Mouse (Mus musculus) embryonic facial prominence, embryonic 12.5 days (tissue): ENCODE data around the gene Slc29a3. TPM values are rescaled to one million over a fixed set of nuclear protein-coding genes. Genes with fewer than 3 reads are reported as not detected.
A peak's percentile ranks its signal among the peaks of the same experiment; 100 is the strongest.

Source experiments
- ATAC-seq: fragments of 200-750 bp; cut with Nextera tagmentation; 2 replicates; pipeline ENCODE4 v1.8.0; 2017; ENCODE audit not compliant: insufficient number of reproducible peaks, insufficient read depth, low FRiP score, low TSS enrichment
- H3K27ac ChIP-seq: fragments of 300-500 bp; sonication (generic); 2 replicates; pipeline ENCODE4 v1.5.1; 2016; ENCODE audit warnings: mild to moderate bottlenecking
- H3K27me3 ChIP-seq: fragments of 300-500 bp; sonication (generic); 2 replicates; pipeline ENCODE4 v1.6.1; 2016; ENCODE audit warnings: mild to moderate bottlenecking, moderate library complexity
- H3K36me3 ChIP-seq: fragments of 300-500 bp; sonication (generic); 2 replicates; pipeline ENCODE4 v1.6.1; 2016; ENCODE audit warnings: mild to moderate bottlenecking
- H3K4me1 ChIP-seq: fragments of 300-500 bp; sonication (generic); 2 replicates; pipeline ENCODE4 v1.6.1; 2016
- H3K4me2 ChIP-seq: fragments of 300-500 bp; sonication (generic); replicated peaks from 2 replicates; pipeline ENCODE4 v1.6.1; 2016; ENCODE audit warnings: mild to moderate bottlenecking, moderate library complexity
- H3K4me3 ChIP-seq: fragments of 300-500 bp; sonication (generic); 2 replicates; pipeline ENCODE4 v1.5.1; 2016; ENCODE audit warnings: mild to moderate bottlenecking
- H3K9ac ChIP-seq: fragments of 300-500 bp; sonication (generic); 2 replicates; pipeline ENCODE4 v1.6.1; 2016; ENCODE audit warnings: mild to moderate bottlenecking, moderate library complexity
- H3K9me3 ChIP-seq: fragments of 300-500 bp; sonication (generic); 2 replicates; pipeline ENCODE4 v1.6.1; 2016; ENCODE audit warnings: mild to moderate bottlenecking, moderate library complexity
- WGBS: fragments of 180-500 bp; shearing (Covaris S2); methylation state at CpG from one replicate; pipeline ENCODE4 v1.1.7; 2016; 5-methylcytosine and 5-hydroxymethylcytosine counted together
- polyA plus RNA-seq: library from polyadenylated mRNA; unstranded; fragments of >200 nt; fragmentation: Nextera tagmentation; extraction: Ambion mirVana; gene quantifications from 2 replicates; pipeline ENCODE4 v1.2.1, GENCODE M21; 2016

The Slc29a3 gene
- polyA plus RNA-seq: 12.2 and 13.0 TPM in 2 replicates

GRCm38 (mm10) chr10:60752040-60753020 is at the start of gene Slc29a3:
Gene Slc29a3 (minus strand): TSS chr10:60752794.
- ATAC-seq: peak; percentile 91
- 9% methylated on average over 41 of the region's 41 CpGs for WGBS
- H3K27ac ChIP-seq: peak within 1 kb of the TSS; percentile 72

GRCm38 (mm10) chr10:60801898-60802412 is 49.4 kb upstream of the Slc29a3 start:
- Histone ChIP-seq H3K27ac (no peak overlapping the region), H3K4me1 (peaks cover 60% of the 10 kb centered on the region), H3K27me3 (no peaks in the 10 kb centered on the region; the same call in 1 of the 2 replicates)

More at GRCm38 (mm10) chr10:60752040-60753020, at the start of gene Slc29a3:
- Histone ChIP-seq H3K9me3 (no peaks in the 10 kb centered on the region), H3K4me3 (peak within 1 kb of the TSS; percentile 60), H3K27me3 (no peaks in the 10 kb centered on the region), H3K4me1 (peaks cover 3% of the 10 kb centered on the region; the same call in 1 of the 2 replicates), H3K4me2 (peak within 1 kb of the TSS; percentile 71), H3K36me3 (peaks cover 11% of the 10 kb centered on the region; the same call in 1 of the 2 replicates), H3K9ac (peak within 1 kb of the TSS; percentile 81)

GRCm38 (mm10) chr10:60801168-60801897 is 48.7 kb upstream of the Slc29a3 start:
- Histone ChIP-seq H3K27me3 (no peaks in the 10 kb centered on the region; the same call in 1 of the 2 replicates), H3K9me3 (no peaks in the 10 kb centered on the region), H3K27ac (no peak overlapping the region), H3K4me1 (peaks cover 57% of the 10 kb centered on the region), H3K36me3 (no peaks in the 10 kb centered on the region), H3K9ac (no peak overlapping the region), H3K4me2 (no peak overlapping the region), H3K4me3 (no peak overlapping the region)
- no peak for ATAC-seq
- WGBS: 37% methylated on average over 11 of the region's 11 CpGs

More at GRCm38 (mm10) chr10:60801898-60802412, 49.4 kb upstream of the Slc29a3 start:
- no peak for ATAC-seq
- Histone ChIP-seq H3K4me2 (no peak overlapping the region), H3K36me3 (no peaks in the 10 kb centered on the region), H3K4me3 (no peak overlapping the region), H3K9ac (no peak overlapping the region), H3K9me3 (no peaks in the 10 kb centered on the region)
- WGBS: 57% methylated on average over 12 of the region's 12 CpGs

GRCm38 (mm10) chr10:60800295-60801167 is 47.9 kb upstream of the Slc29a3 start:
- Histone ChIP-seq H3K9ac (no peak overlapping the region), H3K9me3 (no peaks in the 10 kb centered on the region), H3K4me3 (no peak overlapping the region), H3K4me1 (peaks cover 53% of the 10 kb centered on the region), H3K27ac (no peak overlapping the region), H3K27me3 (no peaks in the 10 kb centered on the region; the same call in 1 of the 2 replicates), H3K36me3 (no peaks in the 10 kb centered on the region), H3K4me2 (no peak overlapping the region)
- 11% methylated on average over 19 of the region's 19 CpGs for WGBS
- ATAC-seq: no peak

GRCm38 (mm10) chr10:60797682-60798422 is 45.3 kb upstream of the Slc29a3 start:
- H3K9me3 ChIP-seq: no peaks in the 10 kb centered on the region
- no peaks in the 10 kb centered on the region for H3K36me3 ChIP-seq
- no peak overlapping the region for H3K4me3 ChIP-seq
- peaks cover 61% of the 10 kb centered on the region for H3K4me1 ChIP-seq
- no peak overlapping the region for H3K4me2 ChIP-seq
- ATAC-seq: no peak
- H3K27me3 ChIP-seq: peaks cover 5% of the 10 kb centered on the region; the same call in 1 of the 2 replicates
- no peak overlapping the region for H3K27ac ChIP-seq
- 83% methylated on average over 14 of the region's 14 CpGs for WGBS
- no peak overlapping the region for H3K9ac ChIP-seq

- no peak for ATAC-seq
- H3K9ac ChIP-seq: no peak overlapping the region
- 85% methylated on average over 7 of the region's 7 CpGs for WGBS
- H3K4me3 ChIP-seq: no peak overlapping the region
- no peaks in the 10 kb centered on the region for H3K36me3 ChIP-seq
- H3K27me3 ChIP-seq: peaks cover 8% of the 10 kb centered on the region; the same call in 1 of the 2 replicates
- no peak overlapping the region for H3K4me2 ChIP-seq
- peaks cover 61% of the 10 kb centered on the region for H3K4me1 ChIP-seq
- no peak overlapping the region for H3K27ac ChIP-seq
- no peaks in the 10 kb centered on the region for H3K9me3 ChIP-seq
Measured at GRCm38 (mm10) chr10:60796474-60796873, 43.9 kb upstream of the Slc29a3 start.

GRCm38 (mm10) chr10:60796028-60796427 is 43.4 kb upstream of the Slc29a3 start:
- Histone ChIP-seq H3K9ac (no peak overlapping the region), H3K4me1 (peaks cover 57% of the 10 kb centered on the region), H3K4me2 (no peak overlapping the region), H3K36me3 (no peaks in the 10 kb centered on the region), H3K27ac (no peak overlapping the region), H3K4me3 (no peak overlapping the region), H3K27me3 (peaks cover 10% of the 10 kb centered on the region; the same call in 1 of the 2 replicates), H3K9me3 (no peaks in the 10 kb centered on the region)
- ATAC-seq: no peak
- 67% methylated on average over 5 of the region's 5 CpGs for WGBS

GRCm38 (mm10) chr10:60794792-60795191 is 42.2 kb upstream of the Slc29a3 start:
- 23% methylated on average over 8 of the region's 8 CpGs for WGBS
- Histone ChIP-seq H3K27ac (peak overlapping the region; percentile 73), H3K27me3 (0 out of 2 replicates have a peak, but pooled peaks cover 10% of the 10 kb centered on the region), H3K4me3 (no peak overlapping the region), H3K4me1 (peaks cover 44% of the 10 kb centered on the region), H3K9me3 (no peaks in the 10 kb centered on the region), H3K9ac (no peak overlapping the region), H3K36me3 (no peaks in the 10 kb centered on the region), H3K4me2 (no peak overlapping the region)
- no peak for ATAC-seq

GRCm38 (mm10) chr10:60794374-60794773 is 41.8 kb upstream of the Slc29a3 start:
- 20% methylated on average over 11 of the region's 11 CpGs for WGBS
- H3K4me1 ChIP-seq: peaks cover 41% of the 10 kb centered on the region
- H3K9ac ChIP-seq: no peak overlapping the region
- H3K4me2 ChIP-seq: no peak overlapping the region
- peak overlapping the region; percentile 73 for H3K27ac ChIP-seq
- no peaks in the 10 kb centered on the region for H3K36me3 ChIP-seq
- 0 out of 2 replicates have a peak, but pooled peaks cover 10% of the 10 kb centered on the region for H3K27me3 ChIP-seq
- H3K9me3 ChIP-seq: no peaks in the 10 kb centered on the region
- no peak overlapping the region for H3K4me3 ChIP-seq
- ATAC-seq: peak; percentile 42; the same call in 1 of the 2 replicates

- H3K4me2 ChIP-seq: no peak overlapping the region
- H3K4me3 ChIP-seq: no peak overlapping the region
- ATAC-seq: no peak
- H3K4me1 ChIP-seq: peaks cover 32% of the 10 kb centered on the region
- no peaks in the 10 kb centered on the region for H3K9me3 ChIP-seq
- H3K27me3 ChIP-seq: 0 out of 2 replicates have a peak, but pooled peaks cover 10% of the 10 kb centered on the region
- 19% methylated on average over 11 of the region's 11 CpGs for WGBS
- no peak overlapping the region for H3K27ac ChIP-seq
- H3K9ac ChIP-seq: no peak overlapping the region
- no peaks in the 10 kb centered on the region for H3K36me3 ChIP-seq
Measured at GRCm38 (mm10) chr10:60792841-60793240, 40.2 kb upstream of the Slc29a3 start.
